In genomic region chr1:77512431-77513195, GRCm38 (mm10) we compare ENCODE assay signal across 8 mouse cellular contexts. TPM values are rescaled to one million over a fixed set of nuclear protein-coding genes. Genes with fewer than 3 reads are reported as not detected.
A peak's percentile ranks its signal among the peaks of the same experiment; 100 is the strongest.
DNase-seq lines count a peak whose midpoint lies in the region; ATAC-seq and TF ChIP-seq lines count a peak whose summit lies in the region.

No protein-coding gene starts in this region.

- intact Hi-C loops in left cerebral cortex, postnatal 36 days (cut with DNase I): loop anchor here (5.0 to 10.0 kb wide), 3 partner anchors 100 to 328 kb away; no protein-coding TSS in a partner anchor

- H3K4me3 ChIP-seq in layer of hippocampus, adult 2 months: peak overlapping the region; percentile 90
- H3K4me3 ChIP-seq in embryonic facial prominence, embryonic 12.5 days: peak overlapping the region; percentile 75
- H3K4me3 ChIP-seq in intestine, embryonic 15.5 days (replicated peaks): peak overlapping the region; percentile 57
- H3K4me3 ChIP-seq in neural tube, embryonic 11.5 days (ENCODE audit: low read depth, low read length): peak overlapping the region; percentile 46

- H3K27me3 ChIP-seq in embryonic facial prominence, embryonic 12.5 days: no peaks in the 10 kb centered on the region
- H3K27me3 ChIP-seq in intestine, embryonic 15.5 days (replicated peaks): no peaks in the 10 kb centered on the region
- no peaks in the 10 kb centered on the region for H3K27me3 ChIP-seq in neural tube, embryonic 11.5 days (ENCODE audit: control insufficient read depth, insufficient read depth, low read length)

- no peak for TF ChIP-seq CTCF in layer of hippocampus, adult 2 months (conservative IDR thresholded peaks at IDR 0.05)

- H3K4me1 ChIP-seq in embryonic facial prominence, embryonic 12.5 days: peaks cover 19% of the 10 kb centered on the region
- H3K4me1 ChIP-seq in intestine, embryonic 15.5 days (replicated peaks): peaks cover 15% of the 10 kb centered on the region
- H3K4me1 ChIP-seq in neural tube, embryonic 11.5 days (ENCODE audit: control insufficient read depth, insufficient read depth, low read length): peaks cover 8% of the 10 kb centered on the region

- no peaks in the 10 kb centered on the region for H3K9me3 ChIP-seq in embryonic facial prominence, embryonic 12.5 days
- H3K9me3 ChIP-seq in intestine, embryonic 15.5 days: no peaks in the 10 kb centered on the region
- no peaks in the 10 kb centered on the region for H3K9me3 ChIP-seq in neural tube, embryonic 11.5 days (ENCODE audit: control insufficient read depth, low read length)

- peak overlapping the region; percentile 81 for H3K4me2 ChIP-seq in embryonic facial prominence, embryonic 12.5 days (replicated peaks)
- peak overlapping the region; percentile 97 for H3K4me2 ChIP-seq in intestine, embryonic 15.5 days (replicated peaks)
- H3K4me2 ChIP-seq in neural tube, embryonic 11.5 days (ENCODE audit: low read depth): peak overlapping the region; percentile 96

- H3K36me3 ChIP-seq in embryonic facial prominence, embryonic 12.5 days: 0 out of 2 replicates have a peak, but pooled peaks cover 5% of the 10 kb centered on the region
- no peaks in the 10 kb centered on the region for H3K36me3 ChIP-seq in intestine, embryonic 15.5 days
- H3K36me3 ChIP-seq in neural tube, embryonic 11.5 days (ENCODE audit: control insufficient read depth, insufficient read depth, low read length): no peaks in the 10 kb centered on the region

- peak overlapping the region; percentile 94 for H3K27ac ChIP-seq in layer of hippocampus, adult 2 months
- peak overlapping the region; percentile 75 for H3K27ac ChIP-seq in embryonic facial prominence, embryonic 12.5 days
- no peak overlapping the region for H3K27ac ChIP-seq in intestine, embryonic 15.5 days
- H3K27ac ChIP-seq in neural tube, embryonic 11.5 days (ENCODE audit: low read depth, low read length): peak overlapping the region; percentile 79

- peak overlapping the region; percentile 82 for H3K9ac ChIP-seq in embryonic facial prominence, embryonic 12.5 days
- H3K9ac ChIP-seq in intestine, embryonic 15.5 days: peak overlapping the region; percentile 42
- peak overlapping the region; percentile 68 for H3K9ac ChIP-seq in neural tube, embryonic 11.5 days (ENCODE audit: low read length)

- DNase-seq in layer of hippocampus, adult 2 months (ENCODE audit: low spot score in 2 of 2): no peak
- DNase-seq in layer of hippocampus, adult 8-10 months (ENCODE audit: low spot score in 2 of 2): no peak
- DNase-seq in neural tube, embryonic 11.5 days (ENCODE audit: low spot score): peak; percentile 67
- no peak for DNase-seq in left cerebral cortex, postnatal 36 days (ENCODE audit: low spot score in 2 of 2)
- DNase-seq in urinary bladder, adult 18-20 months (ENCODE audit: low spot score in 2 of 2): no peak
- DNase-seq in kidney, adult 18-20 months: no peak

- under 1% methylated on average over 20 of the region's 20 CpGs for WGBS in embryonic facial prominence, embryonic 12.5 days
- 13% methylated on average over 20 of the region's 20 CpGs for WGBS in intestine, embryonic 15.5 days
- under 1% methylated on average over 20 of the region's 20 CpGs for WGBS in neural tube, embryonic 11.5 days

- ATAC-seq in embryonic facial prominence, embryonic 12.5 days (ENCODE audit: insufficient number of reproducible peaks, insufficient read depth, low FRiP score, low TSS enrichment): no peak
- ATAC-seq in intestine, embryonic 15.5 days: no peak
- peak; percentile 45; the same call in 1 of the 2 replicates for ATAC-seq in neural tube, embryonic 11.5 days (ENCODE audit: insufficient read depth, low FRiP score, low TSS enrichment)

RNA-seq across cellular contexts. Expression of gene Epha4, which starts 2.3 kb away (rescaled TPM):
- 100 to 1,000 TPM; 334 to 340 TPM for total RNA-seq in layer of hippocampus, adult 2 months (2021)
- 100 to 1,000 TPM; 267 to 285 (median 281) TPM for total RNA-seq in layer of hippocampus, adult 8-10 months (2022)
- polyA plus RNA-seq in embryonic facial prominence, embryonic 12.5 days (2016; fragmentation: Nextera tagmentation; extraction: Ambion mirVana): 60.1 and 63.6 TPM in 2 replicates
- polyA plus RNA-seq in intestine, embryonic 15.5 days (2015; fragmentation: Nextera tagmentation; extraction: Ambion mirVana): 8.7 and 10.4 TPM in 2 replicates
- 23.1 and 26.6 TPM in 2 replicates for polyA plus RNA-seq in neural tube, embryonic 11.5 days (2014; fragmentation: Nextera tagmentation; extraction: Ambion mirVana)
- 100 to 1,000 TPM; 173 to 182 TPM for total RNA-seq in left cerebral cortex, postnatal 36 days (2021)
